Mouse (Mus musculus): Measurements from ENCODE around the gene Uspl1.

Uspl1 gene

GRCm38 (mm10) chr5:149257518-149258281 lies 73.5 kb downstream of the Uspl1 start:
- no peak for DNase-seq (ENCODE audit: low spot score)

GRCm38 (mm10) chr5:149259093-149259492 lies 74.9 kb downstream of the Uspl1 start:
- no peak for DNase-seq (ENCODE audit: low spot score)

- DNase-seq (ENCODE audit: low spot score) = no peak
Observed at GRCm38 (mm10) chr5:149261449-149261848, 77.3 kb downstream of the Uspl1 start.

DNA sequence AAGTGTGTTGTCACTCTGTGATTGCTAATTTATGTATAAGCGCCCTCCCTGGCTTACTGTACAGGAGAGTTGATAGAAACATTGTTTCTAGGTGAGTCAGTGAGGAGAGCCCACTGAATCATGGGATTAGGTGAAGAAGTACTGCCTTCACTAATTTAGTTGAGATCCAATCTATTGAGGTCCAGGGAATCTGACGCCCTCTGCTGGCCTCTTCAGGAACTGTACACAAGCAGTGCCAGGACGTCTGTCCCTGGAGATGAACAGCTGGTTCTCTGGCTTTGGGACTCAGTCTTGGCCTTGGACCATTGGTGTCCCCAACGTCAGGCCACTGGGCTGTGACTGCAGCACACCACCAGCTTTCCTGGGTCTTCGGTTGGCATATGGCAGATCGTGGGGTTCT lies 77.7 kb downstream of the Uspl1 start:
- DNase-seq (ENCODE audit: low spot score) = no peak

GRCm38 (mm10) chr5:149264405-149264804 lies 80.3 kb downstream of the Uspl1 start, which contains the start of gene Alox5ap:
TSS of gene Alox5ap (plus strand) at chr5:149264767.
- DNase-seq (ENCODE audit: low spot score) = no peak

- no peak for DNase-seq (ENCODE audit: low spot score)
Observed at GRCm38 (mm10) chr5:149264878-149265279, 80.7 kb downstream of the Uspl1 start.
